Mouse (Mus musculus) heart, postnatal 10 days (tissue): ENCODE measurements around the gene Raet1e. TPM values are rescaled to one million over a fixed set of nuclear protein-coding genes. Genes with fewer than 3 reads are reported as not detected.
"Not testable (repeated sequence)": the region's sequence is repeated elsewhere in the genome, so short reads cannot be mapped to it uniquely, and the experiment has no call there.

Experiments
- DNase-seq, 2 experiments: peaks; one replicate each; pipeline ENCODE4 v3.0.0; 2021
- intact Hi-C: fragments of 180-260 bp; cut with DNase I; formaldehyde crosslinking; loops from one replicate; pipeline ENCODE4 v1.15.1; 2025
- total RNA-seq, 2 experiments: library from RNA; stranded (reverse); gene quantifications; 2 replicates each; pipeline ENCODE4 v1.2.3; 2021

Raet1e gene
- under 1 TPM; 0.45 to 0.57 TPM for total RNA-seq

GRCm38 (mm10) chr10:22158310-22158999, at the start of gene Raet1e, which contains the start of gene H60b:
Raet1e (plus strand) TSS chr10:22158569.
H60b (plus strand) TSS chr10:22158586.
- intact Hi-C loops = not testable (repeated sequence)
- DNase-seq = peak; percentile 60 to 72

GRCm38 (mm10) chr10:22140665-22141280, 17.6 kb upstream of the Raet1e start:
- intact Hi-C loops = loop anchor here (2.0 to 10.0 kb wide), 5 partner anchors 22 to 1644 kb away; partner anchors contain the start of gene Rps12
- DNase-seq = peak; percentile 87 to 88

GRCm38 (mm10) chr10:22142194-22142593, 16.2 kb upstream of the Raet1e start:
- peak in 1 of 2 experiments; percentile 38 for DNase-seq
- intact Hi-C loops = loop anchor here (5.0 to 10.0 kb wide), 4 partner anchors 105 to 1643 kb away; partner anchors contain the start of gene Rps12

GRCm38 (mm10) chr10:22142926-22143325, 15.4 kb upstream of the Raet1e start:
- DNase-seq = no peak
- intact Hi-C loops = loop anchor here (5.0 to 10.0 kb wide), 4 partner anchors 106 to 1642 kb away; partner anchors contain the start of gene Rps12

GRCm38 (mm10) chr10:22148441-22149072, 9.8 kb upstream of the Raet1e start:
- peak; percentile 80 to 83 for DNase-seq
- intact Hi-C loops = loop anchor here (10.0 kb wide), 2 partner anchors 336 to 1636 kb away; partner anchors contain the start of gene Rps12

- intact Hi-C loops = loop anchor here (10.0 kb wide), 2 partner anchors 336 to 1636 kb away; partner anchors contain the start of gene Rps12
- peak in 1 of 2 experiments; percentile 63 for DNase-seq
Observed at GRCm38 (mm10) chr10:22149073-22149690, 9.2 kb upstream of the Raet1e start, which contains the start of gene E030030I06Rik. E030030I06Rik (minus strand) TSS chr10:22149270.

GRCm38 (mm10) chr10:22149691-22150465, 8.5 kb upstream of the Raet1e start:
- peak in 1 of 2 experiments; percentile 45 for DNase-seq
- intact Hi-C loops = loop anchor here (10.0 kb wide), 2 partner anchors 335 to 1635 kb away; partner anchors contain the start of gene Rps12

GRCm38 (mm10) chr10:22150593-22150992, 7.8 kb upstream of the Raet1e start:
- peak; percentile 31 to 34 for DNase-seq
- intact Hi-C loops = no loop called here

- intact Hi-C loops = not testable (repeated sequence)
- peak; percentile 16 to 24 for DNase-seq
Observed at GRCm38 (mm10) chr10:22151056-22151862, 7.1 kb upstream of the Raet1e start.

- peak; percentile 29 to 41 for DNase-seq
- intact Hi-C loops = not testable (repeated sequence)
Observed at GRCm38 (mm10) chr10:22151863-22152640, 6.3 kb upstream of the Raet1e start.

GRCm38 (mm10) chr10:22153147-22153690, 5.2 kb upstream of the Raet1e start:
- intact Hi-C loops = not testable (repeated sequence)
- DNase-seq = peak; percentile 30 to 32

- intact Hi-C loops = not testable (repeated sequence)
- DNase-seq = peak; percentile 37 to 42
Observed at GRCm38 (mm10) chr10:22154127-22154526, 4.2 kb upstream of the Raet1e start.

GRCm38 (mm10) chr10:22154871-22155799, 3.2 kb upstream of the Raet1e start:
- intact Hi-C loops = no loop called here
- DNase-seq = no peak

- DNase-seq = peak in 1 of 2 experiments; percentile 14
- intact Hi-C loops = no loop called here
Observed at GRCm38 (mm10) chr10:22159131-22159561, 777 bp downstream of the Raet1e start.

- no peak for DNase-seq
- intact Hi-C loops = no loop called here
Observed at GRCm38 (mm10) chr10:22159581-22160140, 1.3 kb downstream of the Raet1e start.

GRCm38 (mm10) chr10:22163279-22163678, 4.9 kb downstream of the Raet1e start:
- intact Hi-C loops = loop anchor here (1.0 to 2.0 kb wide), 2 partner anchors 22 to 127 kb away; no protein-coding TSS in a partner anchor
- DNase-seq = not testable (repeated sequence)
